Mouse (Mus musculus) CH12.LX (cell line): ENCODE data around the gene Gm1673. TPM values are rescaled to one million over a fixed set of nuclear protein-coding genes. Genes with fewer than 3 reads are reported as not detected.

Source experiments
- DNase-seq: peaks from one replicate; pipeline ENCODE4 v3.0.0-alpha.2; 2013; ENCODE audit errors: extremely low read depth
- H3K27ac ChIP-seq: 2 replicates; pipeline ENCODE4 v1.5.1; 2012; ENCODE audit warnings: low read depth, mild to moderate bottlenecking, control low read depth, moderate library complexity; ENCODE audit not compliant: insufficient read depth
- H3K27me3 ChIP-seq: replicated peaks from 2 replicates; pipeline ENCODE3; 2012; ENCODE audit warnings: inconsistent platforms
- H3K36me3 ChIP-seq, 2 experiments: replicated peaks in 1 of 2; 2 replicates each; pipeline versions ENCODE3 to v1.6.1; 2012; ENCODE audit warnings: inconsistent platforms in 1 of 2, low read length in 1 of 2, mild to moderate bottlenecking in 1 of 2, mixed read lengths in 1 of 2, moderate library complexity in 1 of 2; ENCODE audit not compliant: control insufficient read depth in 1 of 2, insufficient read depth in 1 of 2
- H3K4me1 ChIP-seq, 2 experiments: 2 replicates each; pipeline ENCODE4 v1.6.1; 2012; ENCODE audit warnings: inconsistent platforms in 1 of 2, moderate library complexity in 1 of 2; ENCODE audit not compliant: insufficient read depth in 2 of 2, control insufficient read depth in 1 of 2
- H3K4me2 ChIP-seq: 2 replicates; pipeline ENCODE4 v1.6.1; 2012; ENCODE audit warnings: low read depth, mild to moderate bottlenecking, control low read depth; ENCODE audit not compliant: poor library complexity, insufficient read depth, severe bottlenecking
- H3K4me3 ChIP-seq, 3 experiments: fragments of 150-350 bp in 1 of 3; sonication (generic) in 1 of 3; replicated peaks in 1 of 3; 2 replicates each; pipeline versions ENCODE3 to v1.5.1; 2011 to 2012; ENCODE audit warnings: low read depth in 2 of 3, low read length in 2 of 3, mild to moderate bottlenecking in 2 of 3, moderate library complexity in 2 of 3, control low read depth in 1 of 3, improper control_type of control experiment in 1 of 3, inconsistent platforms in 1 of 3, mixed read lengths in 1 of 3; ENCODE audit not compliant: poor library complexity in 1 of 3
- H3K79me2 ChIP-seq: replicated peaks from 2 replicates; pipeline ENCODE4 v1.6.1; 2012; ENCODE audit warnings: mild to moderate bottlenecking, moderate library complexity; ENCODE audit not compliant: control insufficient read depth, poor library complexity, insufficient read depth, severe bottlenecking; ENCODE audit errors: extremely low read depth
- H3K9ac ChIP-seq: 2 replicates; pipeline ENCODE4 v1.6.1; 2012; ENCODE audit warnings: low read depth, mild to moderate bottlenecking, control low read depth, moderate library complexity; ENCODE audit not compliant: insufficient read depth
- H3K9me3 ChIP-seq: replicated peaks from 2 replicates; pipeline ENCODE3; 2012; ENCODE audit warnings: low read length, inconsistent platforms, mixed read lengths
- CTCF ChIP-seq, 2 experiments: IDR thresholded peaks in 1 of 2; conservative IDR thresholded peaks in 1 of 2; 2 replicates each; pipeline ENCODE4 v1.5.1; 2011 to 2012; ENCODE audit warnings: low read depth in 2 of 2, low read length in 2 of 2, improper control_type of control experiment in 1 of 2, inconsistent platforms in 1 of 2, mild to moderate bottlenecking in 1 of 2, moderate library complexity in 1 of 2
- ETS1 ChIP-seq: conservative IDR thresholded peaks from 2 replicates; pipeline ENCODE4 v1.6.1; 2012; ENCODE audit warnings: low read depth, mild to moderate bottlenecking, inconsistent platforms, low read length, improper control_type of control experiment, moderate library complexity
- MAFK ChIP-seq: IDR thresholded peaks from 2 replicates; pipeline ENCODE4 v1.6.1; 2011; ENCODE audit warnings: low read length, improper control_type of control experiment; ENCODE audit not compliant: insufficient replicate concordance
- MEF2A ChIP-seq: IDR thresholded peaks from 2 replicates; pipeline ENCODE4 v1.6.1; 2014; ENCODE audit warnings: low read depth, mild to moderate bottlenecking, inconsistent platforms, low read length, improper control_type of control experiment, borderline replicate concordance
- MYC ChIP-seq: IDR thresholded peaks from 2 replicates; pipeline ENCODE4 v1.6.1; 2011; ENCODE audit warnings: low read depth, mild to moderate bottlenecking, improper control_type of control experiment, low read length
- NRF1 ChIP-seq: IDR thresholded peaks from 2 replicates; pipeline ENCODE4 v1.6.1; 2014; ENCODE audit warnings: low read depth, mild to moderate bottlenecking, inconsistent platforms, low read length, improper control_type of control experiment, moderate library complexity
- PAX5 ChIP-seq: IDR thresholded peaks from 2 replicates; pipeline ENCODE4 v1.6.1; 2012; ENCODE audit warnings: low read length, inconsistent platforms, mixed read lengths
- POLR2AphosphoS2 ChIP-seq: IDR thresholded peaks from 2 replicates; pipeline ENCODE4 v1.6.1; 2011; ENCODE audit warnings: low read depth, low read length, improper control_type of control experiment
- RAD21 ChIP-seq: IDR thresholded peaks from 2 replicates; pipeline ENCODE4 v1.6.1; 2011; ENCODE audit warnings: low read depth, mild to moderate bottlenecking, low read length, improper control_type of control experiment, moderate library complexity
- RCOR1 ChIP-seq: conservative IDR thresholded peaks from 2 replicates; pipeline ENCODE4 v1.6.1; 2012; ENCODE audit warnings: low read depth, mild to moderate bottlenecking, inconsistent platforms, low read length, improper control_type of control experiment
- SIN3A ChIP-seq: IDR thresholded peaks from 2 replicates; pipeline ENCODE4 v1.6.1; 2012; ENCODE audit warnings: low read length, improper control_type of control experiment, inconsistent platforms
- SMC3 ChIP-seq: IDR thresholded peaks from 2 replicates; pipeline ENCODE4 v1.6.1; 2011; ENCODE audit warnings: low read depth, low read length, improper control_type of control experiment
- USF1 ChIP-seq: IDR thresholded peaks from 2 replicates; pipeline ENCODE4 v1.6.1; 2014; ENCODE audit warnings: low read depth, mild to moderate bottlenecking, inconsistent platforms, low read length, improper control_type of control experiment
- ZC3H11A ChIP-seq: IDR thresholded peaks from 2 replicates; pipeline ENCODE4 v1.6.1; 2012; ENCODE audit warnings: low read depth, mild to moderate bottlenecking, inconsistent platforms, low read length, improper control_type of control experiment
- ZMIZ1 ChIP-seq: IDR thresholded peaks from 2 replicates; pipeline ENCODE4 v1.6.1; 2012; ENCODE audit warnings: low read depth, mild to moderate bottlenecking, inconsistent platforms, low read length, improper control_type of control experiment
- dilution Hi-C: fragments of 300-500 bp; cut with MboI; formaldehyde crosslinking; loops from 2 replicates; pipeline ENCODE4 v1.14.3; 2020; ENCODE audit warnings: low sequenced_read_pairs; ENCODE audit not compliant: extremely low pct_unique_long_range_greater_than_20kb, extremely low pct_ligation_motif_present
- in situ Hi-C: fragments of 300-500 bp; cut with MboI; formaldehyde crosslinking; loops from 3 replicates; pipeline ENCODE4 v1.14.3; 2019; ENCODE audit warnings: low sequenced_read_pairs, low pct_ligation_motif_present, low pct_unique_long_range_greater_than_20kb, mixed read lengths
- polyA plus RNA-seq: library from polyadenylated mRNA; unstranded; fragments of >175 nt; gene quantifications from 2 replicates; pipeline ENCODE4 v1.2.1, GENCODE M21; 2012; ENCODE audit warnings: low read depth; ENCODE audit not compliant: insufficient read length
- total RNA-seq, 2 experiments: library from RNA; depleted of rRNA; stranded (reverse); fragments of 300-350 nt in 1 of 2; fragments of >200 nt in 1 of 2; gene quantifications; 2 replicates each; pipeline ENCODE4 v1.2.3; 2012 to 2014

Gene Gm1673
- total and polyA plus RNA-seq, 3 experiments, result not detected

DNA sequence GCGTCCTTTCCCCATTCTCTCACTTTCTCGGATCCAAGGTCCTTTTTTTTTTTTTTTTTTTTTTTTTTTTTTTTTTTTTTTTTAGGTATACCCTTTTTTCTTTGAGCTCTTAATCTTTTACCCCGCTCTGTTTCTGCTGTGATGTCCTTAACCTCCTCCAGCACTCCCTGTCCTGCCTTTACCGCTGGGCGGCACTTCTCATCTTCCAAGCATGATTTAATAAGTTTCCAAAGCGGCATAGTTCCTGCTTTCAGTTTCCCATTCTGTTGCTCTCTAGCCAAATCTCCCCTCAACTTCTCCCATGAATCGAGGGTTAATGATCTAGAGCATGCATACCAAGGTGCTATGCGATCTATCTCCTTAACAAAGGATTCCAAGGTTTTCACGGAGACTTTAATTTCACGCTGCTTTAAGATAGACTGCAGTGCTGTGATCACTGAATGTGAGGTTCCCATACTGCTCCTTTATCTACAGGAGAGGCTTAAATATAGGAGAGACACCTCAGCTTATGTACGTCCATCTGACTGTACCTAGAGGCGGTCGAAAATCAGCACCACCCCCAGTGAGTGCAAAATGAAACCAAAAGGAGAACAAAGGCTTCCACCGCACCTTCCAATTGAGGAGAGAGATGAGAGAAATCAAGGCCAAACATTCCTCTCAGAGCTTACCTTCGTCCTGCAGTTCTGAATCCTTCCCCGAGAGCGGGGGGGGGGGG is 29.6 kb upstream of the Gm1673 start:
- Histone ChIP-seq H3K36me3 (no peaks in the 10 kb centered on the region), H3K27ac (no peak overlapping the region), H3K4me2 (no peak overlapping the region), H3K4me3 (no peak overlapping the region), H3K79me2 (no peaks in the 10 kb centered on the region), H3K27me3 (no peaks in the 10 kb centered on the region), H3K9ac (no peak overlapping the region), H3K4me1 (no peaks in the 10 kb centered on the region), H3K9me3 (peaks cover 14% of the 10 kb centered on the region)
- no peak for TF ChIP-seq ZMIZ1
- TF ChIP-seq USF1, result no peak
- TF ChIP-seq PAX5, result no peak
- TF ChIP-seq MAFK, result no peak
- no peak for TF ChIP-seq SIN3A
- TF ChIP-seq NRF1, result no peak
- no peak for TF ChIP-seq ZC3H11A
- no peak for TF ChIP-seq POLR2AphosphoS2
- TF ChIP-seq SMC3, result no peak
- dilution Hi-C loops (no loop called here), in situ Hi-C loops (no loop called here)
- DNase-seq, result no peak

DNA sequence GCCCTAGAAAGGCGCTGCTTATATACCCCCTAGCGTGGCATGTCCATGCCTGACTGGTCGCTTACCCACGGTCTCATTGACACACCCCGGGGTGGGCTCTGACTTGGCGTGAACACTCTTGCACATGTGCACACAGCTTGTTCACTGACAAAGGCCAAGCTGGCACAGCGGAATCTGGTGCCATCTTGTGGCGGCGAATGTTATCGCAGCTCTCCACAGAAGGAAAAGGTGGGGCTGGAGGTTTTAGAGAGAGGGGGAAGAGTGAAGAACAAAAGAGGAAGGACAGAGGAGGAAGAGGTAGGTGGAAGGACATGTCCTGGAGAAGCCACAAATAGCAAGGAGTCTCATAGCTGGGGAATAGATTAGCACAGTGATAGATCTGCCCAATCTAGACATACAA is 28.9 kb upstream of the Gm1673 start:
- H3K36me3 ChIP-seq, result no peaks in the 10 kb centered on the region
- no peak overlapping the region for H3K27ac ChIP-seq
- H3K9ac ChIP-seq, result no peak overlapping the region
- H3K4me1 ChIP-seq, result no peaks in the 10 kb centered on the region
- peaks cover 18% of the 10 kb centered on the region for H3K9me3 ChIP-seq
- DNase-seq, result peak; percentile 70
- no peak overlapping the region for H3K4me3 ChIP-seq
- dilution Hi-C loops (no loop called here), in situ Hi-C loops (no loop called here)
- H3K4me2 ChIP-seq, result no peak overlapping the region
- H3K27me3 ChIP-seq, result no peaks in the 10 kb centered on the region
- TF ChIP-seq RCOR1, result no peak
- peak; percentile 40 to 75; a peak in 3 of 4 replicates for TF ChIP-seq CTCF (conservative IDR thresholded peaks at IDR 0.05 in 1 of 2, IDR thresholded peaks at IDR 0.05 in 1 of 2; ENCODE audit: low read depth in 2 of 2, low read length in 2 of 2)
- TF ChIP-seq MYC, result 0 out of 2 replicates have a peak, but pooled peaks have one; percentile 20
- TF ChIP-seq SMC3, result peak; percentile 52
- no peak for TF ChIP-seq MEF2A
- no peak for TF ChIP-seq ETS1
- TF ChIP-seq NRF1, result peak; percentile 30; the same call in 1 of the 2 replicates
- peak; percentile 75 for TF ChIP-seq RAD21
- H3K79me2 ChIP-seq, result no peaks in the 10 kb centered on the region
